Mouse (Mus musculus) heart, adult 2 months (tissue): Measurements from ENCODE around the gene Gatad2b. TPM values are rescaled to one million over a fixed set of nuclear protein-coding genes. Genes with fewer than 3 reads are reported as not detected.
A peak's percentile ranks its signal among the peaks of the same experiment; 100 is the strongest.
"Not testable (repeated sequence)": the region's sequence is repeated elsewhere in the genome, so short reads cannot be mapped to it uniquely, and the experiment has no call there.

Experiments
- DNase-seq, 2 experiments: peaks; one replicate each; pipeline ENCODE4 v3.0.0; 2021
- H3K27ac ChIP-seq: fragments of 200-600 bp; 2 replicates; pipeline ENCODE4 v1.8.1; 2022
- H3K27me3 ChIP-seq: fragments of 200-500 bp; 2 replicates; pipeline ENCODE4 v1.6.1; 2012; ENCODE audit warnings: mild to moderate bottlenecking, low read length, inconsistent platforms, mixed read lengths; ENCODE audit not compliant: control insufficient read depth, insufficient read depth
- H3K36me3 ChIP-seq: fragments of 200-500 bp; 2 replicates; pipeline ENCODE4 v1.6.1; 2012; ENCODE audit warnings: low read length, inconsistent platforms; ENCODE audit not compliant: control insufficient read depth, insufficient read depth
- H3K4me1 ChIP-seq: fragments of 200-500 bp; 2 replicates; pipeline ENCODE4 v1.6.1; 2011; ENCODE audit warnings: low read length; ENCODE audit not compliant: control insufficient read depth, insufficient read depth
- H3K4me3 ChIP-seq: fragments of 200-600 bp; 2 replicates; pipeline ENCODE4 v1.8.1; 2022
- H3K79me2 ChIP-seq: fragments of 200-500 bp; replicated peaks from 2 replicates; pipeline ENCODE4 v1.6.1; 2012; ENCODE audit warnings: mild to moderate bottlenecking, inconsistent platforms, low read length, moderate library complexity, mixed read lengths; ENCODE audit not compliant: control insufficient read depth, insufficient read depth
- H3K9ac ChIP-seq: fragments of 200-500 bp; 2 replicates; pipeline ENCODE4 v1.6.1; 2012; ENCODE audit warnings: low read depth, mild to moderate bottlenecking, control low read depth, inconsistent platforms, low read length, mixed read lengths
- CTCF ChIP-seq: fragments of 200-600 bp; IDR thresholded peaks from 2 replicates; pipeline ENCODE4 v1.8.1; 2022; ENCODE audit warnings: antibody characterized with exemption, mild to moderate bottlenecking, moderate library complexity
- EP300 ChIP-seq: fragments of 200-500 bp; IDR thresholded peaks from 2 replicates; pipeline ENCODE4 v1.6.1; 2011; ENCODE audit warnings: low read depth, low read length, control low read depth; ENCODE audit not compliant: insufficient read depth
- POLR2A ChIP-seq: fragments of 200-500 bp; IDR thresholded peaks from 2 replicates; pipeline ENCODE4 v1.6.1; 2011; ENCODE audit warnings: mild to moderate bottlenecking, low read depth, low read length, control low read depth; ENCODE audit not compliant: insufficient read depth
- WGBS: fragments of 180-500 bp; shearing (Covaris S2); methylation state at CpG from one replicate; pipeline ENCODE4 v1.1.7; 2018; 5-methylcytosine and 5-hydroxymethylcytosine counted together
- intact Hi-C: fragments of 180-260 bp; cut with DNase I; formaldehyde crosslinking; loops from one replicate; pipeline ENCODE4 v1.15.1; 2025
- polyA plus RNA-seq: library from polyadenylated mRNA; depleted of rRNA; stranded (reverse); fragments of >200 nt; gene quantifications from 2 replicates; pipeline ENCODE4 v1.2.3, GENCODE M21; 2012
- total RNA-seq, 2 experiments: library from RNA; stranded (reverse); gene quantifications; 2 replicates each; pipeline ENCODE4 v1.2.3; 2021

Gene Gatad2b
- total and polyA plus RNA-seq, 3 experiments: 17.7 to 45.3 (median 40.0) TPM

GRCm38 (mm10) chr3:90278211-90278610 lies 14.8 kb upstream of the Gatad2b start:
- Histone ChIP-seq H3K4me1 (no peaks in the 10 kb centered on the region), H3K9ac (no peak overlapping the region), H3K79me2 (no peaks in the 10 kb centered on the region), H3K27ac (no peak overlapping the region), H3K27me3 (no peaks in the 10 kb centered on the region), H3K4me3 (no peak overlapping the region), H3K36me3 (no peaks in the 10 kb centered on the region)
- no peak for DNase-seq
- intact Hi-C loops: no loop called here
- 93% methylated on average over 10 of the region's 10 CpGs for WGBS
- TF ChIP-seq EP300: no peak
- TF ChIP-seq POLR2A: no peak

GRCm38 (mm10) chr3:90279216-90279615 lies 13.8 kb upstream of the Gatad2b start:
- DNase-seq: no peak
- TF ChIP-seq CTCF (no peak), EP300 (no peak), POLR2A (no peak)
- H3K27me3 ChIP-seq: no peaks in the 10 kb centered on the region
- H3K79me2 ChIP-seq: no peaks in the 10 kb centered on the region
- H3K4me1 ChIP-seq: no peaks in the 10 kb centered on the region
- 93% methylated on average over 9 of the region's 9 CpGs for WGBS
- no peak overlapping the region for H3K4me3 ChIP-seq
- H3K27ac ChIP-seq: no peak overlapping the region
- intact Hi-C loops: no loop called here
- H3K9ac ChIP-seq: no peak overlapping the region
- no peaks in the 10 kb centered on the region for H3K36me3 ChIP-seq

- no peak overlapping the region for H3K27ac ChIP-seq
- WGBS: 95% methylated on average over 7 of the region's 7 CpGs
- no peaks in the 10 kb centered on the region for H3K36me3 ChIP-seq
- TF ChIP-seq EP300 (no peak), CTCF (no peak), POLR2A (no peak)
- no peak overlapping the region for H3K4me3 ChIP-seq
- no peak for DNase-seq
- no peaks in the 10 kb centered on the region for H3K4me1 ChIP-seq
- no peak overlapping the region for H3K9ac ChIP-seq
- no peaks in the 10 kb centered on the region for H3K27me3 ChIP-seq
- H3K79me2 ChIP-seq: no peaks in the 10 kb centered on the region
- intact Hi-C loops: no loop called here
These were observed 13.2 kb upstream of the Gatad2b start for GRCm38 (mm10) chr3:90279743-90280142.

GRCm38 (mm10) chr3:90280708-90281107 lies 12.3 kb upstream of the Gatad2b start:
- H3K79me2 ChIP-seq: no peaks in the 10 kb centered on the region
- intact Hi-C loops: no loop called here
- no peaks in the 10 kb centered on the region for H3K36me3 ChIP-seq
- no peak overlapping the region for H3K9ac ChIP-seq
- no peak for DNase-seq
- 90% methylated on average over 9 of the region's 9 CpGs for WGBS
- no peaks in the 10 kb centered on the region for H3K27me3 ChIP-seq
- no peak overlapping the region for H3K4me3 ChIP-seq
- no peak overlapping the region for H3K27ac ChIP-seq
- TF ChIP-seq EP300 (no peak), CTCF (no peak), POLR2A (no peak)
- no peaks in the 10 kb centered on the region for H3K4me1 ChIP-seq

- no peak for DNase-seq
- intact Hi-C loops: no loop called here
- 93% methylated on average over 2 of the region's 2 CpGs for WGBS
- no peaks in the 10 kb centered on the region for H3K27me3 ChIP-seq
- H3K79me2 ChIP-seq: no peaks in the 10 kb centered on the region
- H3K36me3 ChIP-seq: no peaks in the 10 kb centered on the region
- TF ChIP-seq EP300: no peak
- TF ChIP-seq POLR2A: no peak
- peak; percentile 43 for TF ChIP-seq CTCF
- H3K9ac ChIP-seq: no peak overlapping the region
- no peak overlapping the region for H3K4me3 ChIP-seq
- H3K4me1 ChIP-seq: no peaks in the 10 kb centered on the region
- H3K27ac ChIP-seq: no peak overlapping the region
These were observed 8.8 kb upstream of the Gatad2b start for GRCm38 (mm10) chr3:90284150-90284549.

GRCm38 (mm10) chr3:90289403-90289802 lies 3.6 kb upstream of the Gatad2b start:
- H3K9ac ChIP-seq, DNase-seq, H3K27ac ChIP-seq, H3K4me1 ChIP-seq, H3K4me3 ChIP-seq, intact Hi-C loops, H3K27me3 ChIP-seq, H3K79me2 ChIP-seq, H3K36me3 ChIP-seq: not testable (repeated sequence)
- WGBS: 55% methylated on average over 3 of the region's 3 CpGs

- Histone ChIP-seq H3K4me3 (no peak overlapping the region), H3K27me3 (no peaks in the 10 kb centered on the region), H3K79me2 (peaks cover 7% of the 10 kb centered on the region), H3K9ac (no peak overlapping the region), H3K4me1 (peaks cover 6% of the 10 kb centered on the region), H3K27ac (no peak overlapping the region), H3K36me3 (peaks cover 17% of the 10 kb centered on the region)
- peak; percentile 57 for TF ChIP-seq CTCF
- no peak for TF ChIP-seq EP300
- no peak for DNase-seq
- 82% methylated on average over 1 of the region's 1 CpGs for WGBS
- intact Hi-C loops: loop anchor here (5.0 to 10.0 kb wide), 2 partner anchors 52 to 174 kb away; partner anchors contain the start of gene Npr1
These were observed 2.4 kb upstream of the Gatad2b start for GRCm38 (mm10) chr3:90290602-90291001.
